Mouse (Mus musculus) ES-Bruce4 (cell line): ENCODE data around the gene Ppfia2.

Source experiments
- CTCF ChIP-seq: IDR thresholded peaks from one replicate; pipeline ENCODE4 v1.8.1; 2011; ENCODE audit warnings: low read depth, low read length
- EP300 ChIP-seq: IDR thresholded peaks from 2 replicates; pipeline ENCODE4 v1.6.1; 2011; ENCODE audit warnings: low read depth, low read length; ENCODE audit not compliant: insufficient read depth
- POLR2A ChIP-seq: IDR thresholded peaks from one replicate; pipeline ENCODE4 v1.8.1; 2011; ENCODE audit warnings: low read length; ENCODE audit not compliant: insufficient read depth

DNA sequence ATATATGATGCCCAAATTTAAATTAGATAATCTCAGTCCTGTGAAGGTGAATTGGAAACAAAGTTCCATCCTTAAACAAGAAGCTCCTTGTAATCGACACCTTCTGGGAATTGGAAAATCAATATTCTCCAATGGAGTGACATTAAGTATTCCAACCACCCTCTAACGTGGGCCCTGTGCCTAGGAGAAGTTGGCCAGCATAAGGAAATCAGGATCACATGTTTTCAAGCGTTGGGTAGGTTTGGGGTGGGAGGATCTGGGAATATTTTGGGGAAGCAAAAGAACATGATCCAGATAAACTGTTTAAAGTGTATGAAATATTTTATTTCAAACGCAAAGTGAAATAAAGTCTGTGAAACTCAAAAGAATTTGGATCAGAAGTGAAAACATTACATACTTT lies 348.2 kb downstream of the Ppfia2 start:
- TF ChIP-seq CTCF (no peak), EP300 (no peak), POLR2A (no peak)
